Mouse (Mus musculus) ES-E14 (cell line): ENCODE measurements around the gene Gch1. TPM values are rescaled to one million over a fixed set of nuclear protein-coding genes. Genes with fewer than 3 reads are reported as not detected.

Experiments used
- DNase-seq: peaks from one replicate; pipeline ENCODE4 v3.0.0-alpha.2; 2013; ENCODE audit warnings: low read depth, low spot score
- H3K27ac ChIP-seq: 2 replicates; pipeline ENCODE4 v1.5.1; 2012; ENCODE audit warnings: low read depth, mild to moderate bottlenecking, low read length, moderate library complexity, mixed read lengths; ENCODE audit not compliant: poor library complexity, insufficient read depth, severe bottlenecking
- H3K36me3 ChIP-seq: 2 replicates; pipeline ENCODE4 v1.6.1; 2012; ENCODE audit warnings: mild to moderate bottlenecking, low read length, moderate library complexity, mixed read lengths; ENCODE audit not compliant: control insufficient read depth, poor library complexity, insufficient read depth, severe bottlenecking
- H3K4me1 ChIP-seq, 2 experiments: fragments of 150-350 bp in 1 of 2; sonication (generic) in 1 of 2; 2 replicates each; pipeline ENCODE4 v1.6.1; 2012; ENCODE audit warnings: low read length in 2 of 2, mild to moderate bottlenecking in 1 of 2, mixed read lengths in 1 of 2; ENCODE audit not compliant: control insufficient read depth in 2 of 2, insufficient read depth in 2 of 2, poor library complexity in 1 of 2
- H3K4me3 ChIP-seq, 2 experiments: fragments of 150-350 bp in 1 of 2; sonication (generic) in 1 of 2; 2 replicates each; pipeline ENCODE4 v1.5.1; 2012; ENCODE audit warnings: low read length in 2 of 2, low read depth in 1 of 2, mild to moderate bottlenecking in 1 of 2, mixed read lengths in 1 of 2; ENCODE audit not compliant: insufficient read depth in 1 of 2, poor library complexity in 1 of 2, severe bottlenecking in 1 of 2
- H3K9ac ChIP-seq: 2 replicates; pipeline ENCODE4 v1.6.1; 2012; ENCODE audit warnings: low read depth, mild to moderate bottlenecking, low read length, mixed read lengths; ENCODE audit not compliant: poor library complexity, insufficient read depth, severe bottlenecking
- H3K9me3 ChIP-seq: fragments of 150-350 bp; sonication (generic); 2 replicates; pipeline ENCODE4 v1.6.1; 2012; ENCODE audit warnings: low read depth, mild to moderate bottlenecking, low read length; ENCODE audit not compliant: control insufficient read depth, insufficient read depth
- CHD2 ChIP-seq: IDR thresholded peaks from 2 replicates; pipeline ENCODE4 v1.6.1; 2014; ENCODE audit warnings: mild to moderate bottlenecking, low read depth, low read length, inconsistent platforms
- HCFC1 ChIP-seq: IDR thresholded peaks from 2 replicates; pipeline ENCODE4 v1.6.1; 2012; ENCODE audit warnings: low read length, inconsistent platforms, borderline replicate concordance; ENCODE audit not compliant: insufficient read depth
- MAFK ChIP-seq: IDR thresholded peaks from 2 replicates; pipeline ENCODE4 v1.6.1; 2014; ENCODE audit warnings: mild to moderate bottlenecking, low read depth, low read length, inconsistent platforms; ENCODE audit not compliant: insufficient read depth
- ZC3H11A ChIP-seq: IDR thresholded peaks from 2 replicates; pipeline ENCODE4 v1.6.1; 2012; ENCODE audit warnings: low read depth, mild to moderate bottlenecking, inconsistent platforms, low read length, borderline replicate concordance
- ZNF384 ChIP-seq: IDR thresholded peaks from 2 replicates; pipeline ENCODE4 v1.6.1; 2012; ENCODE audit warnings: low read depth, low read length, inconsistent platforms
- in situ Hi-C, 2 experiments: fragments of 600-800 bp; cut with MboI; formaldehyde crosslinking; loops; one replicate each; pipeline ENCODE4 v1.15.1; 2025; ENCODE audit warnings: low sequenced_read_pairs in 2 of 2, inconsistent platforms in 1 of 2; ENCODE audit not compliant: unreplicated experiment in 2 of 2
- total RNA-seq: library from RNA; depleted of rRNA; stranded (reverse); fragments of 300-350 nt; gene quantifications from 2 replicates; pipeline ENCODE4 v1.2.3, GENCODE M21; 2012

Gch1 gene
- total RNA-seq, 1 experiment: 0.76 TPM

DNA sequence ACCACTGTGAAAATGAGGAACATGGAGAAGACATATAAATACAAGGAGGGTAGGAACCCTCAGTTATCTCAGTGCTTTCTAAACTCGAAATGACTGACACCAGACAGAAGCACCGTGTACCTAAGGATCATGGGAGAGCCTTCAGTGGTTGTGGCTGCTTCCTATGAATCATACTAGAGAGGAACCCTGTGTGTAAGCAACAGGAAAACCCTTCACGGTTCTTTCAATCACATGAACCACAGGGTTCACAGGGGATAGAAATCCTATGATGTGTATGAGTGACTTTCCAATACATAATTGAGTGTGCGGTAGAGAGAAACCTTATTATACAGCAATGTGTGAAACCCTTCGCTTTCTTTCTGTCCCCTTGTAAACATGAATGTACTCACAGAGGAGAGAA, 24.1 kb downstream of the Gch1 start:
- Histone ChIP-seq H3K27ac (no peak overlapping the region), H3K9me3 (no peaks in the 10 kb centered on the region), H3K4me1 (no peaks in the 10 kb centered on the region), H3K4me3 (no peak overlapping the region), H3K36me3 (no peaks in the 10 kb centered on the region), H3K9ac (no peak overlapping the region)
- TF ChIP-seq HCFC1: no peak
- no peak for TF ChIP-seq MAFK
- no peak for TF ChIP-seq ZC3H11A
- no peak for TF ChIP-seq ZNF384
- TF ChIP-seq CHD2: no peak
- no peak for DNase-seq
- in situ Hi-C loops: no loop called here

DNA sequence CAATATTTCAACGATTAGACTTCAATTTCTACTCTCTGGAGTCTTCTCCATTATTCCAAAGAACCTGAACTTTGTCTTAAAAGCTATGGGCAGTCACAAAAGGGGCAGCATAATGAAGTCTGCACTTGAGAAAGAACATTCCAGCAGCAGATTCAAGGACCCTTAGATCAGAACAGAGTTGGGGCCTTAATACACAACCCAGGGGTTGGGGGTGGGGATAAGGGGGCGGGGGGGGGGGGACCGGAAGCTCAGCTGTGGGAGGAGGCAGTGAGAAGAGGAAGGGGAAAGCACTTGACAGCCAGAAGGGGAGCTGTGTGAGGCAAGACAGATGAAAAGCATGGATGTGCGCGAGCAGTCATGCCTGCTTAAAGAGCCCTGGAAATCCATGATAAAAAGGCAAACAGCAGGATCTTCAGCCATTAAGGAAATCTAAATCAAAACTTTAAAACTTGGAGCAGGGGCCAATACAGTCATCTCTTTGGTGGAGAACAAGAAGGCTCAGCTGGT, 27.2 kb downstream of the Gch1 start:
- in situ Hi-C loops: no loop called here
- H3K9me3 ChIP-seq: no peaks in the 10 kb centered on the region
- H3K4me1 ChIP-seq: no peaks in the 10 kb centered on the region
- TF ChIP-seq HCFC1 (no peak), ZC3H11A (no peak), ZNF384 (no peak), MAFK (no peak), CHD2 (no peak)
- H3K4me3 ChIP-seq: no peak overlapping the region
- DNase-seq: no peak
- no peak overlapping the region for H3K27ac ChIP-seq
- H3K36me3 ChIP-seq: no peaks in the 10 kb centered on the region
- H3K9ac ChIP-seq: no peak overlapping the region

DNA sequence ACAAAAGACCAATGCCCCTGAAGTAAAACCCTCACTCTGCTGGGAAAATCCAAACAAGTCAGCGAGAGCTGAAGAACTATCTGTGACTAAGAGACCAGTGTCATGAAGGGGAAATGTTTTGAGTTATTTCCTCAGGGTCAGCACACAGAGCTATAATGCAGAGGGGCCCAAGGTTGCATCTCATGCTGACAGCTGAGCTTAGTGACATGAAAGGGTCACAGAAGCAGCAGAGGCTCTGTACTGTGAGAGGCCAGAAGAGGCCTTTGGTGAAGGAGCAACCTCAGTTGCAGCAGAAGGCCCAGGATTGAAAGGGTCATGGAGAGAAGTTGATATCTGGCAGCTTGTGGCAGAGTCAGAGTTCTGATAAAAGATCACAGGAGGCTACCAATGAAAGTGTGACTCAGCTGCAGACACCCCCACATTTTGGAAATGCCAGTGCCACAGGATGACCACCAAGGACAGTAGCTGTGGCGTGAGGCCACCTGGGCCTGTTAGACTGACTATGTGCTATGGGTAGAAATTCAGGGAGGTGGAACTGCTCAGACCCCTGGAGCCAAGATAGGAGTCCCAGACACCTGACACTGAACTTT, 29.1 kb downstream of the Gch1 start:
- Histone ChIP-seq H3K4me3 (no peak overlapping the region), H3K4me1 (no peaks in the 10 kb centered on the region), H3K9me3 (no peaks in the 10 kb centered on the region), H3K27ac (no peak overlapping the region), H3K36me3 (no peaks in the 10 kb centered on the region), H3K9ac (no peak overlapping the region)
- TF ChIP-seq ZC3H11A (no peak), CHD2 (no peak), HCFC1 (no peak), MAFK (no peak), ZNF384 (no peak)
- in situ Hi-C loops: no loop called here
- DNase-seq: no peak

DNA sequence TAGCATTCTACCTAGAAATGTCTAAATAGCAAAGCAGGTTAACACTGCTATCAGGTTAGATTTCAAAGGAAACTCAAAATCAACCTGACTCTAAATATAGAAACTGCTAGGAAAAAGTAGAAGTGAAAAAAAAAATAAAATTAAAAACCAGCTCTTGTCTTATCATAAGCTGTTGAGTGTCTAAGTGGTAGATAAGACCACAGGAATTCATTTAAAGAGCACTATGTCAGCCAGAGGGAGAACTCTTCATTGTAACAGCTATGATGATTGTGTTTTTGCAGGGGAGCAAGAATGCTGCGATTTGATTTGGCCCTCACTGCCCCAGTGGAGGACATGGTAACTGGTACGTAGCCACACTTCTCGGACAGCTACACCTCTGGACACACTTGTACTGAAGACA, 34.9 kb downstream of the Gch1 start:
- Histone ChIP-seq H3K9ac (no peak overlapping the region), H3K9me3 (no peaks in the 10 kb centered on the region), H3K4me3 (no peak overlapping the region), H3K36me3 (no peaks in the 10 kb centered on the region), H3K27ac (no peak overlapping the region), H3K4me1 (no peaks in the 10 kb centered on the region)
- DNase-seq: no peak
- in situ Hi-C loops: no loop called here
- no peak for TF ChIP-seq MAFK
- TF ChIP-seq HCFC1: no peak
- TF ChIP-seq ZC3H11A: no peak

DNA sequence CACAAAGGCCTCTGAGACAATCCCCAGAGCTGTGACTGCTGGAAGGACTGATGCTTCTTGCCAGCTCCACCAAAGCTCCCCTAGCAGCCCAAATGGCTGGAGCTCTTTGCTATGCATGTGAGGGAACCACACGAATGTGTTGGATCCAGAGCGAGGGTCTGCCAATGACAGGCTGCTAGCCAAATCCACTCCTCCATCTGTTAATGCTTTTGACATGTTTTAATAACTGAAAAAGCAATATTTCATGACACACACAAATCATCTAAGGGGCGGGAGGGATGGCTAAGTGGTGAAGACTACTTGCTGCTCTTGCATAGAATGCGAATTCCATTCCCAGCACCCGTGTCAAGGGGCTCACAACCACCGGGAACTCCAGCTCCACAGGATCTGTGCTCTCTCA, 37.9 kb downstream of the Gch1 start:
- Histone ChIP-seq H3K27ac (no peak overlapping the region), H3K9me3 (no peaks in the 10 kb centered on the region), H3K4me1 (no peaks in the 10 kb centered on the region), H3K4me3 (no peak overlapping the region), H3K36me3 (no peaks in the 10 kb centered on the region), H3K9ac (no peak overlapping the region)
- TF ChIP-seq ZC3H11A (no peak), CHD2 (no peak), HCFC1 (no peak)
- in situ Hi-C loops: no loop called here
- no peak for DNase-seq
